Mouse (Mus musculus) left cerebral cortex, adult 8-10 months (tissue): ENCODE measurements around the gene Vill. TPM values are rescaled to one million over a fixed set of nuclear protein-coding genes. Genes with fewer than 3 reads are reported as not detected.
A peak's percentile ranks its signal among the peaks of the same experiment; 100 is the strongest.

Source experiments
- DNase-seq, 2 experiments: peaks; one replicate each; pipeline ENCODE4 v3.0.0; 2022; ENCODE audit warnings: low spot score in 2 of 2
- total RNA-seq, 4 experiments: library from RNA; stranded (reverse); gene quantifications; 2 replicates each; pipeline ENCODE4 v1.2.4; 2022

Gene Vill
- 1 to 10 TPM; 5.3 to 7.6 (median 7.3) TPM for total RNA-seq

GRCm38 (mm10) chr9:119052154-119052944, at the start of gene Vill:
Gene Vill, plus strand, starts transcription at chr9:119052778.
- DNase-seq: no peak

- DNase-seq: peak in 1 of 2 experiments; percentile 82
Observed at GRCm38 (mm10) chr9:119003990-119004702, 48.4 kb upstream of the Vill start.

- DNase-seq: no peak
Observed at GRCm38 (mm10) chr9:119004703-119005076, 47.9 kb upstream of the Vill start.

GRCm38 (mm10) chr9:119005303-119006029, 47.1 kb upstream of the Vill start:
- no peak for DNase-seq

- no peak for DNase-seq
Observed at GRCm38 (mm10) chr9:119007266-119007665, 45.3 kb upstream of the Vill start.

GRCm38 (mm10) chr9:119008871-119009270, 43.7 kb upstream of the Vill start:
- DNase-seq: no peak

- no peak for DNase-seq
Observed at GRCm38 (mm10) chr9:119010156-119010710, 42.3 kb upstream of the Vill start.

GRCm38 (mm10) chr9:119016785-119017507, 35.6 kb upstream of the Vill start:
- DNase-seq: no peak

GRCm38 (mm10) chr9:119021731-119022130, 30.8 kb upstream of the Vill start:
- DNase-seq: no peak

- DNase-seq: no peak
Observed at GRCm38 (mm10) chr9:119025263-119025662, 27.3 kb upstream of the Vill start.

- DNase-seq: no peak
Observed at GRCm38 (mm10) chr9:119025832-119026331, 26.7 kb upstream of the Vill start.

- DNase-seq: no peak
Observed at GRCm38 (mm10) chr9:119027337-119027736, 25.2 kb upstream of the Vill start.

GRCm38 (mm10) chr9:119028226-119029195, 24.1 kb upstream of the Vill start:
- DNase-seq: no peak

GRCm38 (mm10) chr9:119029568-119029967, 23.0 kb upstream of the Vill start:
- no peak for DNase-seq

GRCm38 (mm10) chr9:119031038-119031437, 21.5 kb upstream of the Vill start:
- no peak for DNase-seq

- no peak for DNase-seq
Observed at GRCm38 (mm10) chr9:119031772-119032171, 20.8 kb upstream of the Vill start.

- DNase-seq: no peak
Observed at GRCm38 (mm10) chr9:119032538-119032937, 20.0 kb upstream of the Vill start.

- DNase-seq: peak; percentile 39 to 67
Observed at GRCm38 (mm10) chr9:119033111-119033921, 19.3 kb upstream of the Vill start.

- no peak for DNase-seq
Observed at GRCm38 (mm10) chr9:119034069-119034468, 18.5 kb upstream of the Vill start.
